Mouse (Mus musculus) lung, embryonic 14.5 days (tissue): ENCODE measurements around the gene Nkx2-3. TPM values are rescaled to one million over a fixed set of nuclear protein-coding genes. Genes with fewer than 3 reads are reported as not detected.

Experiments
- ATAC-seq: fragments of 200-750 bp; cut with Nextera tagmentation; 2 replicates; pipeline ENCODE4 v1.8.0; 2017; ENCODE audit warnings: mild to moderate bottlenecking, moderate TSS enrichment, moderate library complexity; ENCODE audit not compliant: insufficient read depth
- DNase-seq: peaks from one replicate; pipeline ENCODE4 v3.0.0-alpha.2; 2015
- H3K27ac ChIP-seq: fragments of 300-500 bp; sonication (generic); 2 replicates; pipeline ENCODE4 v1.5.1; 2014; ENCODE audit warnings: low read depth, mild to moderate bottlenecking, moderate library complexity
- H3K27me3 ChIP-seq: fragments of 300-500 bp; sonication (generic); 2 replicates; pipeline ENCODE4 v1.6.1; 2014; ENCODE audit warnings: low read length, control low read depth; ENCODE audit not compliant: insufficient read depth
- H3K36me3 ChIP-seq: fragments of 300-500 bp; sonication (generic); 2 replicates; pipeline ENCODE4 v1.6.1; 2014; ENCODE audit warnings: control low read depth; ENCODE audit not compliant: insufficient read depth
- H3K4me1 ChIP-seq: fragments of 300-500 bp; sonication (generic); 2 replicates; pipeline ENCODE4 v1.6.1; 2014; ENCODE audit warnings: antibody characterized with exemption, control low read depth; ENCODE audit not compliant: insufficient read depth
- H3K4me2 ChIP-seq: fragments of 300-500 bp; sonication (generic); 2 replicates; pipeline ENCODE4 v1.6.1; 2014; ENCODE audit warnings: mild to moderate bottlenecking
- H3K4me3 ChIP-seq: fragments of 300-500 bp; sonication (generic); 2 replicates; pipeline ENCODE4 v1.5.1; 2014; ENCODE audit warnings: low read depth, low read length
- H3K9ac ChIP-seq: fragments of 300-500 bp; sonication (generic); 2 replicates; pipeline ENCODE4 v1.6.1; 2014
- H3K9me3 ChIP-seq: fragments of 300-500 bp; sonication (generic); 2 replicates; pipeline ENCODE4 v1.6.1; 2016; ENCODE audit warnings: low read depth, low read length, control low read depth
- CTCF ChIP-seq: IDR thresholded peaks from 2 replicates; pipeline ENCODE4 v1.5.1; 2016; ENCODE audit warnings: antibody characterized with exemption, low read depth
- WGBS: fragments of 180-500 bp; shearing (Covaris S2); extraction: QIAGEN DNeasy Blood & Tissue Kit; methylation state at CpG from one replicate; pipeline ENCODE4 v1.1.7; 2014; 5-methylcytosine and 5-hydroxymethylcytosine counted together
- polyA plus RNA-seq: library from polyadenylated mRNA; unstranded; fragments of >200 nt; fragmentation: Nextera tagmentation; extraction: Ambion mirVana; gene quantifications from 2 replicates; pipeline ENCODE4 v1.2.1, GENCODE M21; 2014

Gene Nkx2-3
- polyA plus RNA-seq, 1 experiment from 2014 or later, result not detected

- WGBS, result 89% methylated on average over 3 of the region's 3 CpGs
- DNase-seq, result no peak
- Histone ChIP-seq H3K27me3 (peaks cover 19% of the 10 kb centered on the region), H3K36me3 (no peaks in the 10 kb centered on the region), H3K27ac (no peak overlapping the region), H3K9ac (no peak overlapping the region), H3K4me3 (no peak overlapping the region), H3K9me3 (no peaks in the 10 kb centered on the region), H3K4me1 (no peaks in the 10 kb centered on the region), H3K4me2 (no peak overlapping the region)
- no peak for ATAC-seq
- TF ChIP-seq CTCF, result peak; percentile 37
These were observed 15.2 kb downstream of the Nkx2-3 start for GRCm38 (mm10) chr19:43627345-43627744.

- Histone ChIP-seq H3K4me1 (no peaks in the 10 kb centered on the region), H3K27ac (no peak overlapping the region), H3K4me2 (no peak overlapping the region), H3K4me3 (no peak overlapping the region), H3K27me3 (peaks cover 4% of the 10 kb centered on the region; the same call in 1 of the 2 replicates), H3K9me3 (no peaks in the 10 kb centered on the region), H3K36me3 (no peaks in the 10 kb centered on the region), H3K9ac (no peak overlapping the region)
- TF ChIP-seq CTCF, result no peak
- DNase-seq (no peak), ATAC-seq (no peak; the same call in 1 of the 2 replicates)
- WGBS, result 33% methylated on average over 4 of the region's 4 CpGs
These were observed 17.0 kb downstream of the Nkx2-3 start for GRCm38 (mm10) chr19:43629088-43629487.

- Histone ChIP-seq H3K27me3 (no peaks in the 10 kb centered on the region; the same call in 1 of the 2 replicates), H3K9ac (no peak overlapping the region), H3K4me3 (no peak overlapping the region), H3K4me2 (no peak overlapping the region), H3K9me3 (no peaks in the 10 kb centered on the region), H3K4me1 (no peaks in the 10 kb centered on the region), H3K36me3 (no peaks in the 10 kb centered on the region), H3K27ac (no peak overlapping the region)
- ATAC-seq, result peak; percentile 71; the same call in 1 of the 2 replicates
- WGBS, result 25% methylated on average over 12 of the region's 12 CpGs
- peak; percentile 96 for TF ChIP-seq CTCF
- DNase-seq, result peak; percentile 95
These were observed 18.5 kb downstream of the Nkx2-3 start for GRCm38 (mm10) chr19:43630466-43631251.

- no peak overlapping the region for H3K27ac ChIP-seq
- TF ChIP-seq CTCF, result no peak
- H3K9ac ChIP-seq, result no peak overlapping the region
- ATAC-seq, result no peak
- H3K4me2 ChIP-seq, result no peak overlapping the region
- H3K4me1 ChIP-seq, result 0 out of 2 replicates have a peak, but pooled peaks cover 3% of the 10 kb centered on the region
- H3K4me3 ChIP-seq, result no peak overlapping the region
- H3K36me3 ChIP-seq, result no peaks in the 10 kb centered on the region
- H3K9me3 ChIP-seq, result no peaks in the 10 kb centered on the region
- DNase-seq, result peak; percentile 58
- no peaks in the 10 kb centered on the region for H3K27me3 ChIP-seq
- 50% methylated on average over 11 of the region's 11 CpGs for WGBS
These were observed 29.7 kb downstream of the Nkx2-3 start for GRCm38 (mm10) chr19:43641833-43642232.

- Histone ChIP-seq H3K36me3 (no peaks in the 10 kb centered on the region), H3K9ac (no peak overlapping the region), H3K9me3 (no peaks in the 10 kb centered on the region), H3K4me3 (no peak overlapping the region), H3K4me2 (no peak overlapping the region), H3K27ac (no peak overlapping the region), H3K27me3 (no peaks in the 10 kb centered on the region), H3K4me1 (0 out of 2 replicates have a peak, but pooled peaks cover 3% of the 10 kb centered on the region)
- 75% methylated on average over 9 of the region's 9 CpGs for WGBS
- no peak for TF ChIP-seq CTCF
- no peak for DNase-seq
- no peak for ATAC-seq
These were observed 30.7 kb downstream of the Nkx2-3 start for GRCm38 (mm10) chr19:43642843-43643242.

- Histone ChIP-seq H3K36me3 (no peaks in the 10 kb centered on the region), H3K9ac (no peak overlapping the region), H3K27ac (no peak overlapping the region), H3K4me1 (0 out of 2 replicates have a peak, but pooled peaks cover 3% of the 10 kb centered on the region), H3K4me3 (no peak overlapping the region), H3K9me3 (no peaks in the 10 kb centered on the region), H3K27me3 (no peaks in the 10 kb centered on the region), H3K4me2 (no peak overlapping the region)
- ATAC-seq (no peak), DNase-seq (no peak)
- TF ChIP-seq CTCF, result no peak
- WGBS, result 88% methylated on average over 9 of the region's 9 CpGs
These were observed 33.4 kb downstream of the Nkx2-3 start for GRCm38 (mm10) chr19:43645508-43645907.

GRCm38 (mm10) chr19:43646852-43647251 is 34.7 kb downstream of the Nkx2-3 start:
- H3K4me3 ChIP-seq, result no peak overlapping the region
- no peaks in the 10 kb centered on the region for H3K27me3 ChIP-seq
- no peak overlapping the region for H3K4me2 ChIP-seq
- H3K9ac ChIP-seq, result no peak overlapping the region
- TF ChIP-seq CTCF, result no peak
- H3K36me3 ChIP-seq, result no peaks in the 10 kb centered on the region
- H3K9me3 ChIP-seq, result no peaks in the 10 kb centered on the region
- no peak overlapping the region for H3K27ac ChIP-seq
- no peak for ATAC-seq
- WGBS, result 26% methylated on average over 7 of the region's 7 CpGs
- DNase-seq, result no peak
- H3K4me1 ChIP-seq, result 0 out of 2 replicates have a peak, but pooled peaks cover 3% of the 10 kb centered on the region
